Mouse (Mus musculus) intestine, postnatal 0 days (tissue): ENCODE results near the gene Hmgb2. TPM values are rescaled to one million over a fixed set of nuclear protein-coding genes. Genes with fewer than 3 reads are reported as not detected.

Experiments used
- ATAC-seq: fragments of 200-750 bp; cut with Nextera tagmentation; 2 replicates; pipeline ENCODE4 v1.8.0; 2017; ENCODE audit warnings: mild to moderate bottlenecking, moderate TSS enrichment, moderate library complexity
- H3K27ac ChIP-seq: fragments of 300-500 bp; sonication (generic); 2 replicates; pipeline ENCODE4 v1.5.1; 2014; ENCODE audit warnings: mild to moderate bottlenecking, low read depth, low read length, moderate library complexity
- H3K27me3 ChIP-seq: fragments of 300-500 bp; sonication (generic); replicated peaks from 2 replicates; pipeline ENCODE4 v1.6.1; 2014; ENCODE audit warnings: low read length, mixed read lengths; ENCODE audit not compliant: control insufficient read depth, insufficient read depth
- H3K36me3 ChIP-seq: fragments of 300-500 bp; sonication (generic); 2 replicates; pipeline ENCODE4 v1.6.1; 2014; ENCODE audit warnings: mild to moderate bottlenecking, moderate library complexity; ENCODE audit not compliant: control insufficient read depth, insufficient read depth
- H3K4me1 ChIP-seq: fragments of 300-500 bp; sonication (generic); replicated peaks from 2 replicates; pipeline ENCODE4 v1.6.1; 2014; ENCODE audit warnings: antibody characterized with exemption, low read length, mixed read lengths; ENCODE audit not compliant: control insufficient read depth, insufficient read depth
- H3K4me2 ChIP-seq: fragments of 300-500 bp; sonication (generic); replicated peaks from 2 replicates; pipeline ENCODE4 v1.6.1; 2014; ENCODE audit warnings: low read depth, mild to moderate bottlenecking, moderate library complexity
- H3K4me3 ChIP-seq: fragments of 300-500 bp; sonication (generic); 2 replicates; pipeline ENCODE4 v1.5.1; 2014; ENCODE audit warnings: low read depth, low read length
- H3K9ac ChIP-seq: fragments of 300-500 bp; sonication (generic); 2 replicates; pipeline ENCODE4 v1.6.1; 2014; ENCODE audit warnings: mild to moderate bottlenecking, low read depth, low read length
- H3K9me3 ChIP-seq: fragments of 300-500 bp; sonication (generic); 2 replicates; pipeline ENCODE4 v1.6.1; 2016; ENCODE audit warnings: mixed run types; ENCODE audit not compliant: control insufficient read depth
- CTCF ChIP-seq: sonication (generic); IDR thresholded peaks from 2 replicates; pipeline ENCODE4 v1.5.1; 2016; ENCODE audit warnings: low read depth, mild to moderate bottlenecking, control low read depth, antibody characterized with exemption, moderate library complexity
- WGBS: fragments of 180-500 bp; shearing (Covaris S2); extraction: QIAGEN DNeasy Blood & Tissue Kit; methylation state at CpG from one replicate; pipeline ENCODE4 v1.1.7; 2014; 5-methylcytosine and 5-hydroxymethylcytosine counted together
- polyA plus RNA-seq: library from polyadenylated mRNA; unstranded; fragments of >200 nt; fragmentation: Nextera tagmentation; extraction: Ambion mirVana; gene quantifications from 2 replicates; pipeline ENCODE4 v1.2.1, GENCODE M21; 2015

Gene Hmgb2
- polyA plus RNA-seq, 1 experiment from 2014 or later: 201 TPM

- Histone ChIP-seq H3K9ac (no peak overlapping the region), H3K36me3 (no peaks in the 10 kb centered on the region), H3K9me3 (no peaks in the 10 kb centered on the region), H3K4me3 (no peak overlapping the region), H3K4me1 (no peaks in the 10 kb centered on the region), H3K4me2 (no peak overlapping the region), H3K27ac (no peak overlapping the region), H3K27me3 (no peaks in the 10 kb centered on the region)
- 91% methylated on average over 3 of the region's 3 CpGs for WGBS
- TF ChIP-seq CTCF: no peak
- no peak for ATAC-seq
Observed at GRCm38 (mm10) chr8:57546401-57546800, 34.7 kb downstream of the Hmgb2 start.

- H3K27me3 ChIP-seq: no peaks in the 10 kb centered on the region
- no peaks in the 10 kb centered on the region for H3K36me3 ChIP-seq
- no peak overlapping the region for H3K4me3 ChIP-seq
- H3K4me2 ChIP-seq: no peak overlapping the region
- no peak for TF ChIP-seq CTCF
- no peaks in the 10 kb centered on the region for H3K4me1 ChIP-seq
- WGBS: 94% methylated on average over 3 of the region's 3 CpGs
- no peak for ATAC-seq
- no peak overlapping the region for H3K9ac ChIP-seq
- no peak overlapping the region for H3K27ac ChIP-seq
- no peaks in the 10 kb centered on the region for H3K9me3 ChIP-seq
Observed at GRCm38 (mm10) chr8:57546834-57547233, 35.1 kb downstream of the Hmgb2 start.

- Histone ChIP-seq H3K9ac (no peak overlapping the region), H3K4me2 (no peak overlapping the region), H3K36me3 (no peaks in the 10 kb centered on the region), H3K4me3 (no peak overlapping the region), H3K4me1 (no peaks in the 10 kb centered on the region), H3K27ac (no peak overlapping the region), H3K9me3 (no peaks in the 10 kb centered on the region), H3K27me3 (no peaks in the 10 kb centered on the region)
- ATAC-seq: no peak
- 73% methylated on average over 12 of the region's 12 CpGs for WGBS
- no peak for TF ChIP-seq CTCF
Observed at GRCm38 (mm10) chr8:57547581-57547980, 35.9 kb downstream of the Hmgb2 start.

- Histone ChIP-seq H3K9ac (no peak overlapping the region), H3K27ac (no peak overlapping the region), H3K27me3 (no peaks in the 10 kb centered on the region), H3K4me3 (no peak overlapping the region), H3K9me3 (no peaks in the 10 kb centered on the region), H3K4me1 (no peaks in the 10 kb centered on the region), H3K4me2 (no peak overlapping the region), H3K36me3 (no peaks in the 10 kb centered on the region)
- ATAC-seq: no peak
- no peak for TF ChIP-seq CTCF
- WGBS: 76% methylated on average over 14 of the region's 14 CpGs
Observed at GRCm38 (mm10) chr8:57552102-57553032, 40.7 kb downstream of the Hmgb2 start.

- Histone ChIP-seq H3K36me3 (no peaks in the 10 kb centered on the region), H3K27ac (no peak overlapping the region), H3K4me2 (no peak overlapping the region), H3K27me3 (no peaks in the 10 kb centered on the region), H3K9ac (no peak overlapping the region), H3K4me1 (no peaks in the 10 kb centered on the region), H3K9me3 (no peaks in the 10 kb centered on the region), H3K4me3 (no peak overlapping the region)
- no peak for TF ChIP-seq CTCF
- 88% methylated on average over 9 of the region's 9 CpGs for WGBS
- no peak for ATAC-seq
Observed at GRCm38 (mm10) chr8:57560926-57561325, 49.2 kb downstream of the Hmgb2 start.

GRCm38 (mm10) chr8:57562741-57563140 is 51.0 kb downstream of the Hmgb2 start:
- no peaks in the 10 kb centered on the region for H3K9me3 ChIP-seq
- H3K4me2 ChIP-seq: no peak overlapping the region
- no peaks in the 10 kb centered on the region for H3K36me3 ChIP-seq
- H3K9ac ChIP-seq: no peak overlapping the region
- no peaks in the 10 kb centered on the region for H3K27me3 ChIP-seq
- H3K4me3 ChIP-seq: no peak overlapping the region
- TF ChIP-seq CTCF: no peak
- no peak overlapping the region for H3K27ac ChIP-seq
- ATAC-seq: no peak
- no peaks in the 10 kb centered on the region for H3K4me1 ChIP-seq
- WGBS: 70% methylated on average over 3 of the region's 3 CpGs
